Mouse (Mus musculus): ENCODE results near the gene Gabbr2. TPM values are rescaled to one million over a fixed set of nuclear protein-coding genes. Genes with fewer than 3 reads are reported as not detected.

The Gabbr2 gene
- polyA plus RNA-seq, 1 experiment, result 3.2 TPM

- Histone ChIP-seq H3K27ac (ENCODE audit: control insufficient read depth, insufficient read depth, low read depth, low read length) (no peak overlapping the region), H3K27me3 (ENCODE audit: control insufficient read depth, insufficient read depth, low read length) (no peaks in the 10 kb centered on the region), H3K36me3 (ENCODE audit: control insufficient read depth, insufficient read depth, low read length) (no peaks in the 10 kb centered on the region), H3K4me3 (ENCODE audit: control insufficient read depth, low read depth, low read length) (no peak overlapping the region), H3K4me1 (ENCODE audit: control insufficient read depth, insufficient read depth, low read length) (no peaks in the 10 kb centered on the region)
- TF ChIP-seq CTCF (IDR thresholded peaks at IDR 0.05; ENCODE audit: control insufficient read depth, insufficient read depth, insufficient replicate concordance, low read depth, low read length) (no peak), POLR2A (IDR thresholded peaks at IDR 0.05; ENCODE audit: control insufficient read depth, low read depth, low read length) (no peak)
Measured at GRCm38 (mm10) chr4:46805910-46806309, 185.8 kb downstream of the Gabbr2 start.

- TF ChIP-seq CTCF (IDR thresholded peaks at IDR 0.05; ENCODE audit: control insufficient read depth, insufficient read depth, insufficient replicate concordance, low read depth, low read length) (no peak), POLR2A (IDR thresholded peaks at IDR 0.05; ENCODE audit: control insufficient read depth, low read depth, low read length) (no peak)
- Histone ChIP-seq H3K36me3 (ENCODE audit: control insufficient read depth, insufficient read depth, low read length) (no peaks in the 10 kb centered on the region), H3K27me3 (ENCODE audit: control insufficient read depth, insufficient read depth, low read length) (no peaks in the 10 kb centered on the region), H3K4me1 (ENCODE audit: control insufficient read depth, insufficient read depth, low read length) (no peaks in the 10 kb centered on the region), H3K27ac (ENCODE audit: control insufficient read depth, insufficient read depth, low read depth, low read length) (no peak overlapping the region), H3K4me3 (ENCODE audit: control insufficient read depth, low read depth, low read length) (no peak overlapping the region)
Measured at GRCm38 (mm10) chr4:46802386-46802785, 189.3 kb downstream of the Gabbr2 start.

- Histone ChIP-seq H3K27me3 (ENCODE audit: control insufficient read depth, insufficient read depth, low read length) (no peaks in the 10 kb centered on the region), H3K4me1 (ENCODE audit: control insufficient read depth, insufficient read depth, low read length) (no peaks in the 10 kb centered on the region), H3K4me3 (ENCODE audit: control insufficient read depth, low read depth, low read length) (no peak overlapping the region), H3K27ac (ENCODE audit: control insufficient read depth, insufficient read depth, low read depth, low read length) (no peak overlapping the region), H3K36me3 (ENCODE audit: control insufficient read depth, insufficient read depth, low read length) (no peaks in the 10 kb centered on the region)
- TF ChIP-seq CTCF (IDR thresholded peaks at IDR 0.05; ENCODE audit: control insufficient read depth, insufficient read depth, insufficient replicate concordance, low read depth, low read length) (no peak), POLR2A (IDR thresholded peaks at IDR 0.05; ENCODE audit: control insufficient read depth, low read depth, low read length) (no peak)
Measured at GRCm38 (mm10) chr4:46799904-46800303, 191.8 kb downstream of the Gabbr2 start.

GRCm38 (mm10) chr4:46795707-46796106 is 196.0 kb downstream of the Gabbr2 start:
- no peaks in the 10 kb centered on the region for H3K27me3 ChIP-seq (ENCODE audit: control insufficient read depth, insufficient read depth, low read length)

GRCm38 (mm10) chr4:46794583-46794982 is 197.1 kb downstream of the Gabbr2 start:
- no peaks in the 10 kb centered on the region for H3K27me3 ChIP-seq (ENCODE audit: control insufficient read depth, insufficient read depth, low read length)
- H3K36me3 ChIP-seq (ENCODE audit: control insufficient read depth, insufficient read depth, low read length), result no peaks in the 10 kb centered on the region
- no peak overlapping the region for H3K4me3 ChIP-seq (ENCODE audit: control insufficient read depth, low read depth, low read length)
- no peaks in the 10 kb centered on the region for H3K4me1 ChIP-seq (ENCODE audit: control insufficient read depth, insufficient read depth, low read length)
- TF ChIP-seq POLR2A (IDR thresholded peaks at IDR 0.05; ENCODE audit: control insufficient read depth, low read depth, low read length), result no peak
- no peak for TF ChIP-seq CTCF (IDR thresholded peaks at IDR 0.05; ENCODE audit: control insufficient read depth, insufficient read depth, insufficient replicate concordance, low read depth, low read length)
- H3K27ac ChIP-seq (ENCODE audit: control insufficient read depth, insufficient read depth, low read depth, low read length), result no peak overlapping the region

More at GRCm38 (mm10) chr4:46795707-46796106, 196.0 kb downstream of the Gabbr2 start:
- no peak for TF ChIP-seq POLR2A (IDR thresholded peaks at IDR 0.05; ENCODE audit: control insufficient read depth, low read depth, low read length)
- TF ChIP-seq CTCF (IDR thresholded peaks at IDR 0.05; ENCODE audit: control insufficient read depth, insufficient read depth, insufficient replicate concordance, low read depth, low read length), result no peak
- no peaks in the 10 kb centered on the region for H3K36me3 ChIP-seq (ENCODE audit: control insufficient read depth, insufficient read depth, low read length)
- no peaks in the 10 kb centered on the region for H3K4me1 ChIP-seq (ENCODE audit: control insufficient read depth, insufficient read depth, low read length)
- no peak overlapping the region for H3K27ac ChIP-seq (ENCODE audit: control insufficient read depth, insufficient read depth, low read depth, low read length)
- no peak overlapping the region for H3K4me3 ChIP-seq (ENCODE audit: control insufficient read depth, low read depth, low read length)

- H3K4me1 ChIP-seq (ENCODE audit: control insufficient read depth, insufficient read depth, low read length), result no peaks in the 10 kb centered on the region
- H3K27me3 ChIP-seq (ENCODE audit: control insufficient read depth, insufficient read depth, low read length), result no peaks in the 10 kb centered on the region
- no peak overlapping the region for H3K4me3 ChIP-seq (ENCODE audit: control insufficient read depth, low read depth, low read length)
- no peak overlapping the region for H3K27ac ChIP-seq (ENCODE audit: control insufficient read depth, insufficient read depth, low read depth, low read length)
- no peaks in the 10 kb centered on the region for H3K36me3 ChIP-seq (ENCODE audit: control insufficient read depth, insufficient read depth, low read length)
- TF ChIP-seq POLR2A (IDR thresholded peaks at IDR 0.05; ENCODE audit: control insufficient read depth, low read depth, low read length) (no peak), CTCF (IDR thresholded peaks at IDR 0.05; ENCODE audit: control insufficient read depth, insufficient read depth, insufficient replicate concordance, low read depth, low read length) (no peak)
Measured at GRCm38 (mm10) chr4:46792280-46793026, 199.2 kb downstream of the Gabbr2 start.

- no peaks in the 10 kb centered on the region for H3K27me3 ChIP-seq (ENCODE audit: control insufficient read depth, insufficient read depth, low read length)
- no peak for TF ChIP-seq POLR2A (IDR thresholded peaks at IDR 0.05; ENCODE audit: control insufficient read depth, low read depth, low read length)
- TF ChIP-seq CTCF (IDR thresholded peaks at IDR 0.05; ENCODE audit: control insufficient read depth, insufficient read depth, insufficient replicate concordance, low read depth, low read length), result no peak
- H3K27ac ChIP-seq (ENCODE audit: control insufficient read depth, insufficient read depth, low read depth, low read length), result no peak overlapping the region
- H3K4me1 ChIP-seq (ENCODE audit: control insufficient read depth, insufficient read depth, low read length), result no peaks in the 10 kb centered on the region
- no peaks in the 10 kb centered on the region for H3K36me3 ChIP-seq (ENCODE audit: control insufficient read depth, insufficient read depth, low read length)
- H3K4me3 ChIP-seq (ENCODE audit: control insufficient read depth, low read depth, low read length), result no peak overlapping the region
Measured at GRCm38 (mm10) chr4:46791268-46791951, 200.3 kb downstream of the Gabbr2 start.

Data from testis, adult 2 months (tissue).